Mouse (Mus musculus): Measurements from ENCODE around the gene Toe1. TPM values are rescaled to one million over a fixed set of nuclear protein-coding genes. Genes with fewer than 3 reads are reported as not detected.

Toe1 gene
- polyA plus RNA-seq, 1 experiment from 2014 or later = 36.1 TPM

GRCm38 (mm10) chr4:116830070-116830368, 22.6 kb upstream of the Toe1 start:
- ATAC-seq (replicated peaks; ENCODE audit: insufficient number of reproducible peaks, low FRiP score, low TSS enrichment, low read depth) (peak; percentile 45; the same call in 1 of the 2 replicates), DNase-seq (ENCODE audit: low spot score) (peak; percentile 27)
- Histone ChIP-seq H3K9me3 (replicated peaks; ENCODE audit: control insufficient read depth, low read length) (no peaks in the 10 kb centered on the region), H3K4me3 (ENCODE audit: low read depth, low read length) (no peak overlapping the region), H3K36me3 (replicated peaks; ENCODE audit: control insufficient read depth, insufficient read depth, low read depth, low read length) (no peaks in the 10 kb centered on the region), H3K27ac (replicated peaks; ENCODE audit: low read depth, low read length) (no peak overlapping the region), H3K9ac (replicated peaks; ENCODE audit: low read length) (no peak overlapping the region), H3K27me3 (ENCODE audit: control insufficient read depth, insufficient read depth, low read length) (no peaks in the 10 kb centered on the region), H3K4me2 (ENCODE audit: low read depth, low read length) (no peak overlapping the region), H3K4me1 (ENCODE audit: control insufficient read depth, insufficient read depth, low read length) (no peaks in the 10 kb centered on the region)
- WGBS = 13% methylated on average over 6 of the region's 6 CpGs

- no peak; the same call in 1 of the 2 replicates for ATAC-seq (replicated peaks; ENCODE audit: insufficient number of reproducible peaks, low FRiP score, low TSS enrichment, low read depth)
- no peak for DNase-seq (ENCODE audit: low spot score)
- Histone ChIP-seq H3K27ac (replicated peaks; ENCODE audit: low read depth, low read length) (no peak overlapping the region), H3K4me2 (ENCODE audit: low read depth, low read length) (no peak overlapping the region), H3K4me3 (ENCODE audit: low read depth, low read length) (no peak overlapping the region), H3K27me3 (ENCODE audit: control insufficient read depth, insufficient read depth, low read length) (no peaks in the 10 kb centered on the region), H3K9ac (replicated peaks; ENCODE audit: low read length) (no peak overlapping the region), H3K9me3 (replicated peaks; ENCODE audit: control insufficient read depth, low read length) (no peaks in the 10 kb centered on the region), H3K4me1 (ENCODE audit: control insufficient read depth, insufficient read depth, low read length) (no peaks in the 10 kb centered on the region), H3K36me3 (replicated peaks; ENCODE audit: control insufficient read depth, insufficient read depth, low read depth, low read length) (no peaks in the 10 kb centered on the region)
- WGBS = 61% methylated on average over 6 of the region's 6 CpGs
These were observed 22.1 kb upstream of the Toe1 start for GRCm38 (mm10) chr4:116829364-116830069.

- Histone ChIP-seq H3K9me3 (replicated peaks; ENCODE audit: control insufficient read depth, low read length) (no peaks in the 10 kb centered on the region), H3K4me3 (ENCODE audit: low read depth, low read length) (no peak overlapping the region), H3K27ac (replicated peaks; ENCODE audit: low read depth, low read length) (no peak overlapping the region), H3K9ac (replicated peaks; ENCODE audit: low read length) (no peak overlapping the region), H3K4me1 (ENCODE audit: control insufficient read depth, insufficient read depth, low read length) (no peaks in the 10 kb centered on the region), H3K4me2 (ENCODE audit: low read depth, low read length) (no peak overlapping the region), H3K27me3 (ENCODE audit: control insufficient read depth, insufficient read depth, low read length) (no peaks in the 10 kb centered on the region), H3K36me3 (replicated peaks; ENCODE audit: control insufficient read depth, insufficient read depth, low read depth, low read length) (no peaks in the 10 kb centered on the region)
- DNase-seq (ENCODE audit: low spot score) = peak; percentile 86
- 2% methylated on average over 4 of the region's 4 CpGs for WGBS
- ATAC-seq (replicated peaks; ENCODE audit: insufficient number of reproducible peaks, low FRiP score, low TSS enrichment, low read depth) = no peak
These were observed 20.4 kb upstream of the Toe1 start for GRCm38 (mm10) chr4:116827819-116828218.

- H3K9ac ChIP-seq (replicated peaks; ENCODE audit: low read length) = peak overlapping the region; percentile 88
- no peaks in the 10 kb centered on the region; the same call in 1 of the 2 replicates for H3K27me3 ChIP-seq (ENCODE audit: control insufficient read depth, insufficient read depth, low read length)
- DNase-seq (ENCODE audit: low spot score) = peak; percentile 81
- H3K4me1 ChIP-seq (ENCODE audit: control insufficient read depth, insufficient read depth, low read length) = peaks cover 4% of the 10 kb centered on the region
- H3K4me2 ChIP-seq (ENCODE audit: low read depth, low read length) = peak overlapping the region; percentile 76
- under 1% methylated on average over 29 of the region's 29 CpGs for WGBS
- no peak overlapping the region; the same call in 1 of the 2 replicates for H3K27ac ChIP-seq (replicated peaks; ENCODE audit: low read depth, low read length)
- no peaks in the 10 kb centered on the region for H3K36me3 ChIP-seq (replicated peaks; ENCODE audit: control insufficient read depth, insufficient read depth, low read depth, low read length)
- ATAC-seq (replicated peaks; ENCODE audit: insufficient number of reproducible peaks, low FRiP score, low TSS enrichment, low read depth) = no peak
- no peaks in the 10 kb centered on the region for H3K9me3 ChIP-seq (replicated peaks; ENCODE audit: control insufficient read depth, low read length)
- peak overlapping the region; percentile 54 for H3K4me3 ChIP-seq (ENCODE audit: low read depth, low read length)
These were observed 17.1 kb upstream of the Toe1 start for GRCm38 (mm10) chr4:116824541-116825004.

- H3K27me3 ChIP-seq (ENCODE audit: control insufficient read depth, insufficient read depth, low read length) = no peaks in the 10 kb centered on the region; the same call in 1 of the 2 replicates
- peak within 1 kb of the TSS; percentile 93 for H3K4me2 ChIP-seq (ENCODE audit: low read depth, low read length)
- H3K9ac ChIP-seq (replicated peaks; ENCODE audit: low read length) = peak within 1 kb of the TSS; percentile 56
- WGBS = 13% methylated on average over 9 of the region's 9 CpGs
- no peak within 1 kb of the TSS for H3K27ac ChIP-seq (replicated peaks; ENCODE audit: low read depth, low read length)
- DNase-seq (ENCODE audit: low spot score) (no peak), ATAC-seq (replicated peaks; ENCODE audit: insufficient number of reproducible peaks, low FRiP score, low TSS enrichment, low read depth) (no peak; the same call in 1 of the 2 replicates)
- peak within 1 kb of the TSS; percentile 48 for H3K4me3 ChIP-seq (ENCODE audit: low read depth, low read length)
- no peaks in the 10 kb centered on the region for H3K36me3 ChIP-seq (replicated peaks; ENCODE audit: control insufficient read depth, insufficient read depth, low read depth, low read length)
- peaks cover 4% of the 10 kb centered on the region for H3K4me1 ChIP-seq (ENCODE audit: control insufficient read depth, insufficient read depth, low read length)
- H3K9me3 ChIP-seq (replicated peaks; ENCODE audit: control insufficient read depth, low read length) = no peaks in the 10 kb centered on the region
These were observed 14.2 kb upstream of the Toe1 start, which contains the start of gene Hpdl for GRCm38 (mm10) chr4:116821694-116822016. Gene Hpdl, minus strand, starts transcription at chr4:116821707.

- Histone ChIP-seq H3K4me3 (ENCODE audit: low read depth, low read length) (peak overlapping the region; percentile 48), H3K9ac (replicated peaks; ENCODE audit: low read length) (peak overlapping the region; percentile 56), H3K4me1 (ENCODE audit: control insufficient read depth, insufficient read depth, low read length) (peaks cover 4% of the 10 kb centered on the region), H3K27ac (replicated peaks; ENCODE audit: low read depth, low read length) (no peak overlapping the region), H3K9me3 (replicated peaks; ENCODE audit: control insufficient read depth, low read length) (no peaks in the 10 kb centered on the region), H3K27me3 (ENCODE audit: control insufficient read depth, insufficient read depth, low read length) (no peaks in the 10 kb centered on the region; the same call in 1 of the 2 replicates), H3K36me3 (replicated peaks; ENCODE audit: control insufficient read depth, insufficient read depth, low read depth, low read length) (no peaks in the 10 kb centered on the region), H3K4me2 (ENCODE audit: low read depth, low read length) (peak overlapping the region; percentile 93)
- ATAC-seq (replicated peaks; ENCODE audit: insufficient number of reproducible peaks, low FRiP score, low TSS enrichment, low read depth) = peak; percentile 60
- WGBS = under 1% methylated on average over 51 of the region's 51 CpGs
- peak; percentile 64 for DNase-seq (ENCODE audit: low spot score)
These were observed 13.7 kb upstream of the Toe1 start for GRCm38 (mm10) chr4:116820902-116821693.

- Histone ChIP-seq H3K27ac (replicated peaks; ENCODE audit: low read depth, low read length) (no peak overlapping the region), H3K4me2 (ENCODE audit: low read depth, low read length) (peak overlapping the region; percentile 93), H3K9me3 (replicated peaks; ENCODE audit: control insufficient read depth, low read length) (no peaks in the 10 kb centered on the region), H3K4me1 (ENCODE audit: control insufficient read depth, insufficient read depth, low read length) (peaks cover 4% of the 10 kb centered on the region), H3K36me3 (replicated peaks; ENCODE audit: control insufficient read depth, insufficient read depth, low read depth, low read length) (no peaks in the 10 kb centered on the region), H3K4me3 (ENCODE audit: low read depth, low read length) (peak overlapping the region; percentile 48), H3K27me3 (ENCODE audit: control insufficient read depth, insufficient read depth, low read length) (no peaks in the 10 kb centered on the region; the same call in 1 of the 2 replicates), H3K9ac (replicated peaks; ENCODE audit: low read length) (peak overlapping the region; percentile 56)
- ATAC-seq (replicated peaks; ENCODE audit: insufficient number of reproducible peaks, low FRiP score, low TSS enrichment, low read depth) = 0 out of 2 replicates have a peak, but pooled peaks have one; percentile 2
- 16% methylated on average over 32 of the region's 32 CpGs for WGBS
- DNase-seq (ENCODE audit: low spot score) = peak; percentile 12
These were observed 12.8 kb upstream of the Toe1 start for GRCm38 (mm10) chr4:116819968-116820901.
